Mouse (Mus musculus): ENCODE data around the gene Parva. TPM values are rescaled to one million over a fixed set of nuclear protein-coding genes. Genes with fewer than 3 reads are reported as not detected.
A peak's percentile ranks its signal among the peaks of the same experiment; 100 is the strongest.

Parva gene
- polyA plus RNA-seq, 1 experiment from 2014 or later = 24.6 TPM

GRCm38 (mm10) chr7:112416058-112416526 is 11.2 kb upstream of the Parva start:
- peak; percentile 69 for DNase-seq
- Histone ChIP-seq H3K9ac (replicated peaks; ENCODE audit: low read length) (no peak overlapping the region), H3K36me3 (ENCODE audit: control insufficient read depth, insufficient read depth, low read length) (no peaks in the 10 kb centered on the region), H3K27me3 (ENCODE audit: control insufficient read depth, insufficient read depth, low read length) (no peaks in the 10 kb centered on the region), H3K27ac (replicated peaks; ENCODE audit: low read depth, low read length) (peak overlapping the region; percentile 50), H3K4me1 (ENCODE audit: control insufficient read depth, insufficient read depth, low read length) (peaks cover 13% of the 10 kb centered on the region), H3K4me2 (ENCODE audit: low read length) (peak overlapping the region; percentile 38), H3K9me3 (ENCODE audit: control insufficient read depth, low read length) (no peaks in the 10 kb centered on the region), H3K4me3 (replicated peaks; ENCODE audit: low read depth, low read length) (no peak overlapping the region)
- peak; percentile 43; the same call in 1 of the 2 replicates for ATAC-seq (ENCODE audit: low FRiP score, low TSS enrichment)
- 15% methylated on average over 14 of the region's 14 CpGs for WGBS

- Histone ChIP-seq H3K36me3 (ENCODE audit: control insufficient read depth, insufficient read depth, low read length) (no peaks in the 10 kb centered on the region), H3K9me3 (ENCODE audit: control insufficient read depth, low read length) (no peaks in the 10 kb centered on the region), H3K27ac (replicated peaks; ENCODE audit: low read depth, low read length) (peak overlapping the region; percentile 39), H3K4me1 (ENCODE audit: control insufficient read depth, insufficient read depth, low read length) (peaks cover 13% of the 10 kb centered on the region), H3K4me3 (replicated peaks; ENCODE audit: low read depth, low read length) (no peak overlapping the region), H3K9ac (replicated peaks; ENCODE audit: low read length) (no peak overlapping the region), H3K27me3 (ENCODE audit: control insufficient read depth, insufficient read depth, low read length) (no peaks in the 10 kb centered on the region), H3K4me2 (ENCODE audit: low read length) (0 out of 2 replicates have a peak overlapping the region, but pooled peaks have one; percentile 38)
- 14% methylated on average over 7 of the region's 7 CpGs for WGBS
- DNase-seq (peak; percentile 17), ATAC-seq (ENCODE audit: low FRiP score, low TSS enrichment) (peak; percentile 27; the same call in 1 of the 2 replicates)
Measured at GRCm38 (mm10) chr7:112416730-112417513, 10.4 kb upstream of the Parva start.

- H3K27ac ChIP-seq (replicated peaks; ENCODE audit: low read depth, low read length) = no peak overlapping the region
- no peaks in the 10 kb centered on the region for H3K36me3 ChIP-seq (ENCODE audit: control insufficient read depth, insufficient read depth, low read length)
- no peaks in the 10 kb centered on the region for H3K9me3 ChIP-seq (ENCODE audit: control insufficient read depth, low read length)
- no peaks in the 10 kb centered on the region for H3K27me3 ChIP-seq (ENCODE audit: control insufficient read depth, insufficient read depth, low read length)
- no peak overlapping the region for H3K4me3 ChIP-seq (replicated peaks; ENCODE audit: low read depth, low read length)
- ATAC-seq (ENCODE audit: low FRiP score, low TSS enrichment) (no peak), DNase-seq (no peak)
- no peak overlapping the region for H3K4me2 ChIP-seq (ENCODE audit: low read length)
- H3K9ac ChIP-seq (replicated peaks; ENCODE audit: low read length) = no peak overlapping the region
- 74% methylated on average over 4 of the region's 4 CpGs for WGBS
- H3K4me1 ChIP-seq (ENCODE audit: control insufficient read depth, insufficient read depth, low read length) = peaks cover 13% of the 10 kb centered on the region
Measured at GRCm38 (mm10) chr7:112417598-112417997, 9.7 kb upstream of the Parva start.

GRCm38 (mm10) chr7:112423438-112423837 is 3.9 kb upstream of the Parva start:
- no peaks in the 10 kb centered on the region for H3K9me3 ChIP-seq (ENCODE audit: control insufficient read depth, low read length)

GRCm38 (mm10) chr7:112426811-112427210 is 494 bp upstream of the Parva start:
- 66% methylated on average over 5 of the region's 5 CpGs for WGBS
- Histone ChIP-seq H3K27ac (replicated peaks; ENCODE audit: low read depth, low read length) (no peak overlapping the region), H3K4me1 (ENCODE audit: control insufficient read depth, insufficient read depth, low read length) (0 out of 2 replicates have a peak, but pooled peaks cover 2% of the 10 kb centered on the region), H3K9me3 (ENCODE audit: control insufficient read depth, low read length) (no peaks in the 10 kb centered on the region), H3K4me3 (replicated peaks; ENCODE audit: low read depth, low read length) (no peak overlapping the region), H3K4me2 (ENCODE audit: low read length) (peak overlapping the region; percentile 89), H3K9ac (replicated peaks; ENCODE audit: low read length) (no peak overlapping the region), H3K36me3 (ENCODE audit: control insufficient read depth, insufficient read depth, low read length) (no peaks in the 10 kb centered on the region), H3K27me3 (ENCODE audit: control insufficient read depth, insufficient read depth, low read length) (no peaks in the 10 kb centered on the region)
- ATAC-seq (ENCODE audit: low FRiP score, low TSS enrichment) (no peak), DNase-seq (no peak)

More at GRCm38 (mm10) chr7:112423438-112423837, 3.9 kb upstream of the Parva start:
- Histone ChIP-seq H3K36me3 (ENCODE audit: control insufficient read depth, insufficient read depth, low read length) (no peaks in the 10 kb centered on the region), H3K27me3 (ENCODE audit: control insufficient read depth, insufficient read depth, low read length) (no peaks in the 10 kb centered on the region), H3K4me1 (ENCODE audit: control insufficient read depth, insufficient read depth, low read length) (0 out of 2 replicates have a peak, but pooled peaks cover 2% of the 10 kb centered on the region), H3K27ac (replicated peaks; ENCODE audit: low read depth, low read length) (no peak overlapping the region), H3K9ac (replicated peaks; ENCODE audit: low read length) (no peak overlapping the region), H3K4me3 (replicated peaks; ENCODE audit: low read depth, low read length) (no peak overlapping the region), H3K4me2 (ENCODE audit: low read length) (no peak overlapping the region)
- 88% methylated on average over 4 of the region's 4 CpGs for WGBS
- no peak for DNase-seq
- no peak for ATAC-seq (ENCODE audit: low FRiP score, low TSS enrichment)

GRCm38 (mm10) chr7:112428158-112428535 is 842 bp downstream of the Parva start:
- Histone ChIP-seq H3K4me2 (ENCODE audit: low read length) (peak overlapping the region; percentile 89), H3K4me1 (ENCODE audit: control insufficient read depth, insufficient read depth, low read length) (0 out of 2 replicates have a peak, but pooled peaks cover 2% of the 10 kb centered on the region), H3K4me3 (replicated peaks; ENCODE audit: low read depth, low read length) (peak overlapping the region; percentile 59), H3K9me3 (ENCODE audit: control insufficient read depth, low read length) (no peaks in the 10 kb centered on the region), H3K27me3 (ENCODE audit: control insufficient read depth, insufficient read depth, low read length) (no peaks in the 10 kb centered on the region), H3K27ac (replicated peaks; ENCODE audit: low read depth, low read length) (peak overlapping the region; percentile 81), H3K36me3 (ENCODE audit: control insufficient read depth, insufficient read depth, low read length) (no peaks in the 10 kb centered on the region), H3K9ac (replicated peaks; ENCODE audit: low read length) (peak overlapping the region; percentile 67)
- ATAC-seq (ENCODE audit: low FRiP score, low TSS enrichment) = peak; percentile 81; the same call in 1 of the 2 replicates
- under 1% methylated on average over 22 of the region's 22 CpGs for WGBS
- DNase-seq = peak; percentile 82

- no peak for DNase-seq
- ATAC-seq (ENCODE audit: low FRiP score, low TSS enrichment) = no peak
- WGBS = 86% methylated on average over 3 of the region's 3 CpGs
- Histone ChIP-seq H3K4me3 (replicated peaks; ENCODE audit: low read depth, low read length) (no peak overlapping the region), H3K27me3 (ENCODE audit: control insufficient read depth, insufficient read depth, low read length) (no peaks in the 10 kb centered on the region), H3K9me3 (ENCODE audit: control insufficient read depth, low read length) (peaks cover 4% of the 10 kb centered on the region; the same call in 1 of the 2 replicates), H3K4me1 (ENCODE audit: control insufficient read depth, insufficient read depth, low read length) (peaks cover 19% of the 10 kb centered on the region), H3K36me3 (ENCODE audit: control insufficient read depth, insufficient read depth, low read length) (no peaks in the 10 kb centered on the region), H3K4me2 (ENCODE audit: low read length) (no peak overlapping the region), H3K27ac (replicated peaks; ENCODE audit: low read depth, low read length) (no peak overlapping the region), H3K9ac (replicated peaks; ENCODE audit: low read length) (no peak overlapping the region)
Measured at GRCm38 (mm10) chr7:112439846-112440245, 12.5 kb downstream of the Parva start.

- peak; percentile 76; the same call in 1 of the 2 replicates for ATAC-seq (ENCODE audit: low FRiP score, low TSS enrichment)
- H3K27ac ChIP-seq (replicated peaks; ENCODE audit: low read depth, low read length) = peak overlapping the region; percentile 72
- 6% methylated on average over 12 of the region's 12 CpGs for whole genome bisulfite sequencing
- H3K9ac ChIP-seq (replicated peaks; ENCODE audit: low read length) = peak overlapping the region; percentile 1; the same call in 1 of the 2 replicates
- DNase-seq = peak; percentile 75
- no peaks in the 10 kb centered on the region for H3K36me3 ChIP-seq (ENCODE audit: control insufficient read depth, insufficient read depth, low read length)
- no peaks in the 10 kb centered on the region for H3K9me3 ChIP-seq (ENCODE audit: control insufficient read depth, low read length)
- no peak overlapping the region for H3K4me3 ChIP-seq (replicated peaks; ENCODE audit: low read depth, low read length)
- H3K4me1 ChIP-seq (ENCODE audit: control insufficient read depth, insufficient read depth, low read length) = peaks cover 31% of the 10 kb centered on the region
- H3K27me3 ChIP-seq (ENCODE audit: control insufficient read depth, insufficient read depth, low read length) = no peaks in the 10 kb centered on the region
- peak overlapping the region; percentile 34 for H3K4me2 ChIP-seq (ENCODE audit: low read length)
Measured at GRCm38 (mm10) chr7:112444152-112444984, 17.1 kb downstream of the Parva start.

Measured in midbrain, embryonic 14.5 days (tissue).